Mouse (Mus musculus) kidney, adult 2 months (tissue): Measurements from ENCODE around the gene Gstp2.

Experiments
- CTCF ChIP-seq: fragments of 200-500 bp; conservative IDR thresholded peaks from 2 replicates; pipeline ENCODE4 v1.5.1; 2011; ENCODE audit warnings: low read depth, mild to moderate bottlenecking, control low read depth, low read length, moderate library complexity, mixed read lengths; ENCODE audit not compliant: insufficient read depth, insufficient read length
- POLR2A ChIP-seq: fragments of 200-500 bp; IDR thresholded peaks from one replicate; pipeline ENCODE4 v1.6.1; 2011; ENCODE audit warnings: low read depth, low read length, control low read depth

DNA sequence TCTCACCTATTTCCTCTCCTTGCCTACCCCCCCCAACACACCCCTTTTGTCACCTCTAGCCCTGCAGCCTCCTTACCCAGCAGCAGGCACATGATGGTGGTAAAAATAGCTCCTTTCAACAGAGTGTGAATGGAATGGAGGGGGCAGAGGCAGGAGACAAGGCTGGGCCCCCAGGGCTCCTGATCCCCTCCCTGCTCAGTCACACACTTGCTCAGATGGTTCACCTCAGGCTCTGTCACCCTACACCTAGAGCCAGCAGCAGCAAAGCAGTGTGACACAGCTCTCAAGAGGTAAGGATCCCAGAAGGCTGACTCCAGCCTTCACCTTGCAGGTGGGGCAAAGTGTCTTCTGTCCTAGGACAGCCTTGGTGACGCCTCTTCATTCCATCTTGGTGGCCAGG lies 42.7 kb downstream of the Gstp2 start, which contains the start of gene Doc2g:
- TF ChIP-seq CTCF (no peak), POLR2A (no peak)
